Mouse (Mus musculus) kidney, postnatal 0 days (tissue): ENCODE data around the gene Klrb1b. TPM values are rescaled to one million over a fixed set of nuclear protein-coding genes. Genes with fewer than 3 reads are reported as not detected.

Experiments
- ATAC-seq: fragments of 200-750 bp; cut with Nextera tagmentation; replicated peaks from 2 replicates; pipeline ENCODE4 v1.8.0; 2017; ENCODE audit warnings: low read depth, moderate number of reproducible peaks, moderate TSS enrichment, moderate library complexity; ENCODE audit not compliant: low FRiP score
- DNase-seq: peaks from one replicate; pipeline ENCODE4 v3.0.0-alpha.2; 2016; ENCODE audit warnings: low spot score
- H3K27ac ChIP-seq: fragments of 300-500 bp; sonication (generic); 2 replicates; pipeline ENCODE4 v1.5.1; 2014; ENCODE audit warnings: mild to moderate bottlenecking
- H3K27me3 ChIP-seq: fragments of 300-500 bp; sonication (generic); 2 replicates; pipeline ENCODE4 v1.6.1; 2014; ENCODE audit warnings: low read length, mixed read lengths; ENCODE audit not compliant: insufficient read depth
- H3K36me3 ChIP-seq: fragments of 300-500 bp; sonication (generic); 2 replicates; pipeline ENCODE4 v1.6.1; 2014; ENCODE audit warnings: low read length, mixed read lengths; ENCODE audit not compliant: insufficient read depth
- H3K4me1 ChIP-seq: fragments of 300-500 bp; sonication (generic); replicated peaks from 2 replicates; pipeline ENCODE4 v1.6.1; 2014; ENCODE audit warnings: antibody characterized with exemption, low read length, mixed read lengths; ENCODE audit not compliant: insufficient read depth
- H3K4me2 ChIP-seq: fragments of 300-500 bp; sonication (generic); 2 replicates; pipeline ENCODE4 v1.6.1; 2014; ENCODE audit warnings: mild to moderate bottlenecking, low read length, moderate library complexity, mixed read lengths
- H3K4me3 ChIP-seq: fragments of 300-500 bp; sonication (generic); replicated peaks from 2 replicates; pipeline ENCODE4 v1.5.1; 2014; ENCODE audit warnings: low read depth, low read length
- H3K9ac ChIP-seq: fragments of 300-500 bp; sonication (generic); 2 replicates; pipeline ENCODE4 v1.6.1; 2014; ENCODE audit warnings: low read depth, low read length
- H3K9me3 ChIP-seq: fragments of 300-500 bp; sonication (generic); replicated peaks from 2 replicates; pipeline ENCODE4 v1.6.1; 2016; ENCODE audit warnings: low read length, inconsistent platforms, mixed read lengths
- CTCF ChIP-seq: IDR thresholded peaks from 2 replicates; pipeline ENCODE4 v1.5.1; 2016; ENCODE audit warnings: antibody characterized with exemption, low read depth, mild to moderate bottlenecking, moderate library complexity
- WGBS: fragments of 180-500 bp; shearing (Covaris S2); extraction: QIAGEN DNeasy Blood & Tissue Kit; methylation state at CpG from one replicate; pipeline ENCODE4 v1.1.7; 2014; 5-methylcytosine and 5-hydroxymethylcytosine counted together
- polyA plus RNA-seq: library from polyadenylated mRNA; unstranded; fragments of >200 nt; fragmentation: Nextera tagmentation; extraction: Ambion mirVana; gene quantifications from 2 replicates; pipeline ENCODE4 v1.2.1, GENCODE M21; 2015

Klrb1b gene
- polyA plus RNA-seq, 1 experiment from 2014 or later: not detected

DNA sequence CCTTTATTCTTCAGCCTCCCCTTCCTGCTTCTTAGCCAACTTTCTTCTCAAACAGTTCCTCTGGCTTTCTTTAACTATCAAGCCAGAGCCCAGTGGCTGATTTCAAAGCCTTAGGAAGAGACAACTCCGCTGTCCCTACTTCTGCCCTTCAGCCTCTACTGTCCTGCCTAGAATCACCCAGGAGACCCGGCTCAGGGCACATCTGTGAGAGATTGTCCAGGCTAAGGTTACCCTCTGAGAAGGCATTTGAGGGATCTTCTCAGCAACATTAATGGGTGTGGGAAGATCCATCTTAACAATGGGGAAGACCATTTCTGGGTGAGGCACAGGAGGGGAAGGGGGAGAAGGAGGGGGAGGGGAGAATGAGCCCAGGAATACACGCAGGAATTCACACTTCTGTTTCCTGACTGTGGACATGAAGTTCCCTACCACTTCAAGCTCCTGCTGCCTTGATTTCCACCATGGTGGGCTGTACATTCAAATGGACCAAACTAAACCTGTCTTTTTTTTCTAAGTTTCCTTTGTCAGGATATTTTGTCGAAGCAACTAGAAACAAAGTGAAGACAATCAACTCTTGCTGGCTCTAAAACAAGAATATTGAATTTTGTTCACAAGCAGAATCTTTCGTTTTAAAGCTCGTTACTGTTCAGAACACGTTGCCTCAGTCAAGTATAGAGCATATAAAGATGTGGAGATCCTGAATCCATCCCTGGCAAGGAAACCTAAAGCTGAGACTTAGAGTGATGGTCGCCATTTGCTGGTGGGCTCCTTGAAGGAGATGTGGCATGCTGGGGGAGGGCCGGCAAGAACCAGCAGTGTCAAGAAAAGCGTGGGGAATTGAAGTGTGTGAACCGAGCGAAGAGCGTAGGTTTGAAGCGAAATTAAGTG is 11.6 kb upstream of the Klrb1b start:
- Histone ChIP-seq H3K4me1 (no peaks in the 10 kb centered on the region), H3K4me3 (peak overlapping the region; percentile 63), H3K36me3 (no peaks in the 10 kb centered on the region), H3K9me3 (no peaks in the 10 kb centered on the region), H3K27me3 (no peaks in the 10 kb centered on the region), H3K9ac (peak overlapping the region; percentile 82), H3K27ac (peak overlapping the region; percentile 97), H3K4me2 (peak overlapping the region; percentile 62)
- WGBS: 3% methylated on average over 14 of the region's 14 CpGs
- TF ChIP-seq CTCF: no peak
- peak; percentile 19; the same call in 1 of the 2 replicates for ATAC-seq
- DNase-seq: peak; percentile 91

DNA sequence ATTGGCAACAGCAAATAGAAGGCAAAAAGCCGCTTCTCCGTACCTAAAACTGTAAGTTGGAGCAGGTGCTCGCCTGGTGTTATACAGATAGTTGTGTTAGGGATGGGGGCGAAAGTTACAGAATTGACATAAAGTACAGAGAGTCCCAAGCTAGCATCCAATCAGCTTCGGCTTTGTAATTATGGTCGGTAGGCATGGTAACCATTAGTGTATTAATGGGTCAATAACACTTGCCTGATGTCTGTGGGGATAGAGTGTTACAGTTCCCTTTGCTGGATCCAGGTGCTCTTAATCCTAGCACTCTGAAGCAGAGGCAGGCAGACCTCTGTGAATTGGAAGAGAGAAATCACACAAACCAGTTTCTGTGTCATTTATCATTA is 10.8 kb upstream of the Klrb1b start:
- Histone ChIP-seq H3K27ac (peak overlapping the region; percentile 97; the same call in 1 of the 2 replicates), H3K4me3 (no peak overlapping the region), H3K27me3 (no peaks in the 10 kb centered on the region), H3K4me1 (no peaks in the 10 kb centered on the region), H3K4me2 (peak overlapping the region; percentile 62; the same call in 1 of the 2 replicates), H3K9me3 (no peaks in the 10 kb centered on the region), H3K9ac (no peak overlapping the region; the same call in 1 of the 2 replicates), H3K36me3 (no peaks in the 10 kb centered on the region)
- no peak for TF ChIP-seq CTCF
- no peak for DNase-seq
- WGBS: 89% methylated on average over 6 of the region's 6 CpGs
- no peak for ATAC-seq

DNA sequence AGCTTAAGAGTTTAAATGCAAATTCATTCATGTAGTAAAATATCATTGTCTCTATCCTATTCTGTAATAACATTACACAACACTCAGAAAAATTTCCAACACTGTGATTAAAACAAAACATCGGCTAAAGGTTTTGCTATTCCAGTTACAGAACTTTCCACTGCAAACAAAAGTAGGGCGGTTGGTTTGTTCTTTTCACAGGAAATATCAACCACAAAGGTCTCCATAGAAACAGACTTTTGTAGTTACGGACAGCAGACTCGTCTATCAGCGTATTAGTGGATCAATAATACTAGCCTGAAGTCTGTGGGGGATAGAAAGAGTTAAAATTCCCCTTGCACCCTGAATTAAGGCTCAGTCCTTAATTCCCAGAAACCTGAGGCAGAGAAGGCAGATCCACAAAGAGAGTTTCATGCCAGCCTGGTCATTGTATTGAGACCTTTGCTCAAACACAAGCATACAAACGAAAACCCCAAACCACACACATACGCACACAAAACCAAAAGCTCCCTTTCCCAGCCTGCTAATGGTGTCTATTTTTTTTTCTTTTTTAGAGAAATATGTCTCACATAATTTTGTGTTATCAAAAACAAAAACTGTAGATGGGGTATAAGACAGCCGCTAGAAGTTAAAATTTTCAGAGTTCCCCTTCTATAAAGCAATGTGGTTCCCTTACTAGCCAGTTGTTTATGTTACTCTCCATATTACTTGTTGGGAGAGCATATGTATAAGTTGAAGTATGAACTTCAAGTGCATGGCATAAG is 10.2 kb upstream of the Klrb1b start:
- no peaks in the 10 kb centered on the region for H3K4me1 ChIP-seq
- ATAC-seq (no peak), DNase-seq (no peak)
- no peak overlapping the region for H3K27ac ChIP-seq
- no peak overlapping the region for H3K4me2 ChIP-seq
- H3K27me3 ChIP-seq: no peaks in the 10 kb centered on the region
- H3K9ac ChIP-seq: no peak overlapping the region
- TF ChIP-seq CTCF: no peak
- no peaks in the 10 kb centered on the region for H3K9me3 ChIP-seq
- no peaks in the 10 kb centered on the region for H3K36me3 ChIP-seq
- WGBS: 84% methylated on average over 8 of the region's 8 CpGs
- no peak overlapping the region for H3K4me3 ChIP-seq

DNA sequence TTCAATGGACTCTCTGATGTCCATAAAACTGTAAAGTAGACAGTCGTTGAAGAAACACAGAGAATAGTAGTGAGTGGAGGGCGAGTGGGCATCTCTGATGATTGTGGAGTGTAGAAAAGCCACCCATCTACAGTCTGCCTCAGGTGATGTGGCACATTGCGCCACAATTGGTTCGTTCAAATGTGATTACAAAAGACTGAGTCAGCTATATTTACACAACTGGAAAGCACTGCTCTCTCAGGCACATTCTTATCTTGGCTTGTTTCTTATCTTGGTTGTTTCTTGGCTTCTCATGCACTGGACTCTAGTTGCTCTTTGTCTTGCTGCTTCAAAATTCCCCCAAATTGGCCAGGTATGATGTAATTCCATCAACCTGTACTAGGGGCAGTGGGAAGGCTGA is 9.4 kb upstream of the Klrb1b start:
- H3K4me1 ChIP-seq: no peaks in the 10 kb centered on the region
- no peak for DNase-seq
- H3K4me3 ChIP-seq: no peak overlapping the region
- TF ChIP-seq CTCF: no peak
- no peak overlapping the region for H3K9ac ChIP-seq
- H3K9me3 ChIP-seq: no peaks in the 10 kb centered on the region
- no peak overlapping the region for H3K27ac ChIP-seq
- no peaks in the 10 kb centered on the region for H3K36me3 ChIP-seq
- no peak overlapping the region for H3K4me2 ChIP-seq
- H3K27me3 ChIP-seq: no peaks in the 10 kb centered on the region
- no peak for ATAC-seq
- 87% methylated on average over 4 of the region's 4 CpGs for WGBS

DNA sequence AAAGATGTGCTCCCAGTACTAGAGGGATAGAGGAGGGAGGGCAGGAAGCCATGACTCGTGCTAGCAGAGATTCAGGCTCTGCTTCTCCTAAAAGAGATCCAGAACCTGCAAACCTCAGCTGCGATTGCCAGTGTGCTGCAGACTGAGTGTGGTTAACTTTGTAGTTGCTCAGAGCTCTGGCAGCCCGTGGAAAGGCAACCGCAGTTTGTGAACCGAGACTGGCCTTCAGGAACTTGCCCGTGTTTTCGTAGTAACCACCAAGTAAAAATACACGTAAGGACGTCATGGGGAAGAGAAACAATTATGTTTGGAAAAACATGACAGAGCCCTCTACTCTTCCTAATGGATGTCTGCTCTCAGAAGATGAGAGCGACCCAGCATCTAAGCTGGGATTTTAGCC is 6.9 kb upstream of the Klrb1b start:
- no peak for DNase-seq
- no peak for ATAC-seq
- TF ChIP-seq CTCF: no peak
- H3K27me3 ChIP-seq: no peaks in the 10 kb centered on the region
- H3K4me1 ChIP-seq: no peaks in the 10 kb centered on the region
- no peak overlapping the region for H3K9ac ChIP-seq
- 79% methylated on average over 10 of the region's 10 CpGs for WGBS
- no peak overlapping the region for H3K27ac ChIP-seq
- no peak overlapping the region for H3K4me2 ChIP-seq
- H3K4me3 ChIP-seq: no peak overlapping the region
- H3K9me3 ChIP-seq: no peaks in the 10 kb centered on the region
- no peaks in the 10 kb centered on the region for H3K36me3 ChIP-seq

DNA sequence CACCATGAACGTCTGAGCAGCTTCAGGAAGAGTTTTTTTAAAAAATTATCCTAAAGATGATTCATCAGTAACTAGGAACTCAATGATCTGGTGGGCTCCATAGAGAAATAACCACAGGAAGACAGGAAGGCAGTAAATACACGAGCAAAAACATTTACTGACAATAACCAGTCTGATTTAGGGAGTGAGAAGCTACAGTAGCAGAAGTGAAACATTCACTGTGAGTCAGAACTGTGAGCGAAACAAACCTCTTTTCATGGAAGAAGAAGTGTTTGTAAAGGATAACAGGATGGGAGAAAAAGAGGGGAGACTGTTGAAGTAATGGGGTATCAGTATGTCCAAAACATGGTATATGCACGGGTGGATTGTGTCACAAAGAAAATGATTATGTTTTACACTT is 3.7 kb upstream of the Klrb1b start:
- Histone ChIP-seq H3K9me3 (no peaks in the 10 kb centered on the region), H3K4me3 (no peak overlapping the region), H3K4me1 (no peaks in the 10 kb centered on the region), H3K27me3 (no peaks in the 10 kb centered on the region), H3K9ac (no peak overlapping the region), H3K4me2 (no peak overlapping the region), H3K27ac (no peak overlapping the region), H3K36me3 (no peaks in the 10 kb centered on the region)
- DNase-seq: no peak
- 55% methylated on average over 4 of the region's 4 CpGs for WGBS
- ATAC-seq: no peak
- no peak for TF ChIP-seq CTCF
